Mouse (Mus musculus): ENCODE data around the gene Mtmr3. TPM values are rescaled to one million over a fixed set of nuclear protein-coding genes. Genes with fewer than 3 reads are reported as not detected.
"Not testable (repeated sequence)": the region's sequence is repeated elsewhere in the genome, so short reads cannot be mapped to it uniquely, and the experiment has no call there.

Mtmr3 gene
- polyA plus RNA-seq, 1 experiment from 2014 or later: 32.5 TPM

- peaks cover 28% of the 10 kb centered on the region for H3K27me3 ChIP-seq
- H3K4me2 ChIP-seq: no peak overlapping the region
- WGBS (ENCODE audit: insufficient replicate concordance): 69% methylated on average over 5 of the region's 5 CpGs
- H3K4me1 ChIP-seq (replicated peaks): peaks cover 17% of the 10 kb centered on the region
- no peak overlapping the region for H3K4me3 ChIP-seq (replicated peaks)
- H3K36me3 ChIP-seq (replicated peaks): no peaks in the 10 kb centered on the region
- H3K27ac ChIP-seq (replicated peaks): no peak overlapping the region
- H3K9me3 ChIP-seq (replicated peaks): no peaks in the 10 kb centered on the region
- H3K9ac ChIP-seq: no peak overlapping the region
- no peak for ATAC-seq (ENCODE audit: insufficient read depth)
These were observed 7.2 kb upstream of the Mtmr3 start for GRCm38 (mm10) chr11:4601890-4602289.

GRCm38 (mm10) chr11:4599916-4600315 is 5.3 kb upstream of the Mtmr3 start:
- Histone ChIP-seq H3K36me3 (replicated peaks) (no peaks in the 10 kb centered on the region), H3K27me3 (peaks cover 25% of the 10 kb centered on the region), H3K9me3 (replicated peaks) (no peaks in the 10 kb centered on the region), H3K4me3 (replicated peaks) (no peak overlapping the region), H3K9ac (no peak overlapping the region), H3K4me2 (no peak overlapping the region), H3K4me1 (replicated peaks) (peaks cover 19% of the 10 kb centered on the region), H3K27ac (replicated peaks) (no peak overlapping the region)
- ATAC-seq (ENCODE audit: insufficient read depth): no peak
- 44% methylated on average over 3 of the region's 3 CpGs for WGBS (ENCODE audit: insufficient replicate concordance)

GRCm38 (mm10) chr11:4598411-4598810 is 3.7 kb upstream of the Mtmr3 start:
- 76% methylated on average over 2 of the region's 2 CpGs for WGBS (ENCODE audit: insufficient replicate concordance)
- H3K9me3 ChIP-seq (replicated peaks): no peaks in the 10 kb centered on the region
- H3K4me1 ChIP-seq (replicated peaks): peaks cover 17% of the 10 kb centered on the region
- ATAC-seq (ENCODE audit: insufficient read depth): no peak
- H3K27me3 ChIP-seq: peaks cover 10% of the 10 kb centered on the region; the same call in 1 of the 2 replicates
- H3K4me2 ChIP-seq: no peak overlapping the region
- H3K27ac ChIP-seq (replicated peaks): no peak overlapping the region
- no peaks in the 10 kb centered on the region for H3K36me3 ChIP-seq (replicated peaks)
- no peak overlapping the region for H3K4me3 ChIP-seq (replicated peaks)
- H3K9ac ChIP-seq: no peak overlapping the region

GRCm38 (mm10) chr11:4593849-4594607 is 635 bp downstream of the Mtmr3 start:
- peaks cover 40% of the 10 kb centered on the region for H3K4me1 ChIP-seq (replicated peaks)
- peak overlapping the region; percentile 100 for H3K9ac ChIP-seq
- H3K9me3 ChIP-seq (replicated peaks): no peaks in the 10 kb centered on the region
- H3K27ac ChIP-seq (replicated peaks): peak overlapping the region; percentile 95
- peaks cover 9% of the 10 kb centered on the region for H3K36me3 ChIP-seq (replicated peaks)
- under 1% methylated on average over 45 of the region's 45 CpGs for WGBS (ENCODE audit: insufficient replicate concordance)
- H3K27me3 ChIP-seq: no peaks in the 10 kb centered on the region
- peak overlapping the region; percentile 69 for H3K4me2 ChIP-seq
- ATAC-seq (ENCODE audit: insufficient read depth): peak; percentile 85
- peak overlapping the region; percentile 97 for H3K4me3 ChIP-seq (replicated peaks)

- ATAC-seq (ENCODE audit: insufficient read depth): no peak
- no peaks in the 10 kb centered on the region for H3K9me3 ChIP-seq (replicated peaks)
- peak overlapping the region; percentile 95 for H3K27ac ChIP-seq (replicated peaks)
- peak overlapping the region; percentile 100 for H3K9ac ChIP-seq
- no peaks in the 10 kb centered on the region for H3K27me3 ChIP-seq
- 15% methylated on average over 5 of the region's 5 CpGs for WGBS (ENCODE audit: insufficient replicate concordance)
- peak overlapping the region; percentile 97 for H3K4me3 ChIP-seq (replicated peaks)
- H3K4me2 ChIP-seq: peak overlapping the region; percentile 69
- peaks cover 40% of the 10 kb centered on the region for H3K4me1 ChIP-seq (replicated peaks)
- H3K36me3 ChIP-seq (replicated peaks): peaks cover 11% of the 10 kb centered on the region
These were observed 1.2 kb downstream of the Mtmr3 start for GRCm38 (mm10) chr11:4593491-4593848.

- Histone ChIP-seq H3K27me3 (no peaks in the 10 kb centered on the region), H3K4me2 (peak overlapping the region; percentile 69), H3K27ac (replicated peaks) (peak overlapping the region; percentile 51)
These were observed 2.9 kb downstream of the Mtmr3 start for GRCm38 (mm10) chr11:4591811-4592210.

GRCm38 (mm10) chr11:4578682-4579081 is 16.0 kb downstream of the Mtmr3 start:
- H3K27me3 ChIP-seq: no peaks in the 10 kb centered on the region
- H3K36me3 ChIP-seq (replicated peaks): peaks cover 4% of the 10 kb centered on the region
- no peak overlapping the region for H3K4me3 ChIP-seq (replicated peaks)
- peak overlapping the region; percentile 56 for H3K27ac ChIP-seq (replicated peaks)
- H3K4me1 ChIP-seq (replicated peaks): peaks cover 70% of the 10 kb centered on the region
- WGBS (ENCODE audit: insufficient replicate concordance): 69% methylated on average over 2 of the region's 2 CpGs
- no peaks in the 10 kb centered on the region for H3K9me3 ChIP-seq (replicated peaks)
- H3K9ac ChIP-seq: no peak overlapping the region
- no peak overlapping the region for H3K4me2 ChIP-seq
- ATAC-seq (ENCODE audit: insufficient read depth): no peak

More at GRCm38 (mm10) chr11:4591811-4592210, 2.9 kb downstream of the Mtmr3 start:
- H3K9me3 ChIP-seq (replicated peaks): no peaks in the 10 kb centered on the region
- no peak for ATAC-seq (ENCODE audit: insufficient read depth)
- H3K4me1 ChIP-seq (replicated peaks): peaks cover 47% of the 10 kb centered on the region
- peaks cover 23% of the 10 kb centered on the region for H3K36me3 ChIP-seq (replicated peaks)
- peak overlapping the region; percentile 97 for H3K4me3 ChIP-seq (replicated peaks)
- 70% methylated on average over 4 of the region's 4 CpGs for WGBS (ENCODE audit: insufficient replicate concordance)
- H3K9ac ChIP-seq: peak overlapping the region; percentile 33

- no peaks in the 10 kb centered on the region for H3K27me3 ChIP-seq
- 14% methylated on average over 2 of the region's 2 CpGs for WGBS (ENCODE audit: insufficient replicate concordance)
- H3K4me2 ChIP-seq: peak overlapping the region; percentile 43
- peak overlapping the region; percentile 92 for H3K27ac ChIP-seq (replicated peaks)
- peak overlapping the region; percentile 1; the same call in 1 of the 2 replicates for H3K4me3 ChIP-seq (replicated peaks)
- peak; percentile 74 for ATAC-seq (ENCODE audit: insufficient read depth)
- peaks cover 66% of the 10 kb centered on the region for H3K4me1 ChIP-seq (replicated peaks)
- H3K9ac ChIP-seq: no peak overlapping the region
- 0 out of 2 replicates have a peak, but pooled peaks cover 2% of the 10 kb centered on the region for H3K36me3 ChIP-seq (replicated peaks)
- no peaks in the 10 kb centered on the region for H3K9me3 ChIP-seq (replicated peaks)
These were observed 17.6 kb downstream of the Mtmr3 start for GRCm38 (mm10) chr11:4577079-4577478.

GRCm38 (mm10) chr11:4576090-4576732 is 18.5 kb downstream of the Mtmr3 start:
- not testable (repeated sequence) for H3K27me3 ChIP-seq; H3K36me3 ChIP-seq (replicated peaks); H3K9me3 ChIP-seq (replicated peaks); H3K9ac ChIP-seq
- H3K4me2 ChIP-seq: peak overlapping the region; percentile 43
- peaks cover 66% of the 10 kb centered on the region for H3K4me1 ChIP-seq (replicated peaks)
- H3K4me3 ChIP-seq (replicated peaks): peak overlapping the region; percentile 1
- 23% methylated on average over 2 of the region's 2 CpGs for WGBS (ENCODE audit: insufficient replicate concordance)
- peak; percentile 89 for ATAC-seq (ENCODE audit: insufficient read depth)
- peak overlapping the region; percentile 92 for H3K27ac ChIP-seq (replicated peaks)

GRCm38 (mm10) chr11:4571491-4571901 is 23.2 kb downstream of the Mtmr3 start:
- WGBS (ENCODE audit: insufficient replicate concordance): 63% methylated on average over 4 of the region's 4 CpGs
- H3K9me3 ChIP-seq (replicated peaks): no peaks in the 10 kb centered on the region
- H3K4me1 ChIP-seq (replicated peaks): peaks cover 58% of the 10 kb centered on the region
- no peak for ATAC-seq (ENCODE audit: insufficient read depth)
- no peak overlapping the region for H3K4me2 ChIP-seq
- no peak overlapping the region for H3K4me3 ChIP-seq (replicated peaks)
- H3K27me3 ChIP-seq: no peaks in the 10 kb centered on the region
- H3K9ac ChIP-seq: no peak overlapping the region
- peak overlapping the region; percentile 35 for H3K27ac ChIP-seq (replicated peaks)
- 0 out of 2 replicates have a peak, but pooled peaks cover 2% of the 10 kb centered on the region for H3K36me3 ChIP-seq (replicated peaks)

- Histone ChIP-seq H3K9ac (no peak overlapping the region), H3K27me3 (no peaks in the 10 kb centered on the region), H3K9me3 (replicated peaks) (no peaks in the 10 kb centered on the region), H3K36me3 (replicated peaks) (peaks cover 9% of the 10 kb centered on the region), H3K4me1 (replicated peaks) (peaks cover 39% of the 10 kb centered on the region), H3K4me2 (no peak overlapping the region), H3K4me3 (replicated peaks) (no peak overlapping the region), H3K27ac (replicated peaks) (peak overlapping the region; percentile 38; the same call in 1 of the 2 replicates)
- 42% methylated on average over 6 of the region's 6 CpGs for WGBS (ENCODE audit: insufficient replicate concordance)
- ATAC-seq (ENCODE audit: insufficient read depth): peak; percentile 73
These were observed 28.3 kb downstream of the Mtmr3 start for GRCm38 (mm10) chr11:4566333-4566732.

Data from liver, embryonic 15.5 days (tissue).